Mouse (Mus musculus): Measurements from ENCODE around the gene Akap11. TPM values are rescaled to one million over a fixed set of nuclear protein-coding genes. Genes with fewer than 3 reads are reported as not detected.
"Not testable (repeated sequence)": the region's sequence is repeated elsewhere in the genome, so short reads cannot be mapped to it uniquely, and the experiment has no call there.

Gene Akap11
- polyA plus RNA-seq, 1 experiment from 2014 or later: 19.1 TPM

GRCm38 (mm10) chr14:78559042-78559441, 22.4 kb upstream of the Akap11 start:
- Histone ChIP-seq H3K36me3 (ENCODE audit: control insufficient read depth, insufficient read depth, low read length) (no peaks in the 10 kb centered on the region), H3K9ac (ENCODE audit: low read length) (no peak overlapping the region), H3K27me3 (ENCODE audit: control insufficient read depth, insufficient read depth, low read depth, low read length) (no peaks in the 10 kb centered on the region), H3K4me1 (replicated peaks; ENCODE audit: control insufficient read depth, insufficient read depth, low read length) (no peaks in the 10 kb centered on the region), H3K27ac (ENCODE audit: low read length) (no peak overlapping the region), H3K4me3 (ENCODE audit: low read length) (no peak overlapping the region), H3K4me2 (ENCODE audit: low read depth, low read length) (no peak overlapping the region), H3K9me3 (ENCODE audit: control insufficient read depth, low read length) (no peaks in the 10 kb centered on the region)
- no peak for ATAC-seq (ENCODE audit: low read depth)
- WGBS: 75% methylated on average over 8 of the region's 8 CpGs

GRCm38 (mm10) chr14:78554830-78555229, 18.2 kb upstream of the Akap11 start:
- ATAC-seq (ENCODE audit: low read depth); H3K9me3 ChIP-seq (ENCODE audit: control insufficient read depth, low read length); H3K36me3 ChIP-seq (ENCODE audit: control insufficient read depth, insufficient read depth, low read length); H3K27me3 ChIP-seq (ENCODE audit: control insufficient read depth, insufficient read depth, low read depth, low read length); H3K9ac ChIP-seq (ENCODE audit: low read length); H3K4me2 ChIP-seq (ENCODE audit: low read depth, low read length); H3K4me1 ChIP-seq (replicated peaks; ENCODE audit: control insufficient read depth, insufficient read depth, low read length); H3K4me3 ChIP-seq (ENCODE audit: low read length); H3K27ac ChIP-seq (ENCODE audit: low read length): not testable (repeated sequence)
- WGBS: 68% methylated on average over 3 of the region's 3 CpGs

DNA sequence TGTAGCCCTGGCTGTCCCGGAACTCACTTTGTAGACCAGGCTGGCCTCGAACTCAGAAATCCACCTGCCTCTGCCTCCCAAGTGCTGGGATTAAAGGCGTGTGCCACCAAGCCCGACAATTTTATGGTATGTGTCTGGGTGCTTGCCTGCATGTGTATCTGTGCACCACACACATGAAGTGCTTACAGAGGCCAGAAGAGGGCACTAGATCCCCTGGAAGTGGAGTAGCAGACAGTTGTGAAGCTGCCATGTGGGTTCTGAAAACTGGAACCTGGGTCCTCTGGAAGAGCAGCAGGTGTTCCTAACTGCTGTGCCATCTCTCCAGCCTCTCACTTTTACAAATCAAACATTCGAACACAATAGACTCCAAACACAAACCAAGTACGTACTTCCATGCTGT, 17.1 kb upstream of the Akap11 start:
- Histone ChIP-seq H3K4me3 (ENCODE audit: low read length) (no peak overlapping the region), H3K27me3 (ENCODE audit: control insufficient read depth, insufficient read depth, low read depth, low read length) (no peaks in the 10 kb centered on the region), H3K9me3 (ENCODE audit: control insufficient read depth, low read length) (no peaks in the 10 kb centered on the region), H3K4me2 (ENCODE audit: low read depth, low read length) (no peak overlapping the region), H3K4me1 (replicated peaks; ENCODE audit: control insufficient read depth, insufficient read depth, low read length) (peaks cover 8% of the 10 kb centered on the region), H3K27ac (ENCODE audit: low read length) (no peak overlapping the region), H3K36me3 (ENCODE audit: control insufficient read depth, insufficient read depth, low read length) (no peaks in the 10 kb centered on the region), H3K9ac (ENCODE audit: low read length) (no peak overlapping the region)
- WGBS: 84% methylated on average over 6 of the region's 6 CpGs
- ATAC-seq (ENCODE audit: low read depth): no peak

DNA sequence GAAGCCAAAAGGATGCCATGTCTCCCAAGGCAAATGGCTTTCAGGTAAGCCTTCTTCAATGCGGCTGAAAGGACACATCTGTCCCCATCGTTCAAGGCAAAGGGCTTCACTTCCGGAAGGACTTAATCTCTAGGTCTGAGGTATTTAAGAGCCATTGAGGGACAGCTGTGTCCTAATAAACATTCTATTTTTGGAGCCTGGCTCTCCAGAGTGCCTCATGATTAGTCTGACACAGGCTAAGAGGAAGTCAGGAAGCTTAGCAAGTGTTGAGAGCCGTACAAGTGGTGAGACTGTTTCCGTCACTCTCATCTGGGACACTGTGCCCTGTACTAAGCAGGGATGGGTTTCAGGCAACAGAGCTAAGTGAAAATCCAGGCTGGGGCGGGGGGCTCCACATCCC, 12.2 kb upstream of the Akap11 start:
- H3K27me3 ChIP-seq (ENCODE audit: control insufficient read depth, insufficient read depth, low read depth, low read length): no peaks in the 10 kb centered on the region
- H3K27ac ChIP-seq (ENCODE audit: low read length): peak overlapping the region; percentile 46
- no peak overlapping the region for H3K9ac ChIP-seq (ENCODE audit: low read length)
- peak overlapping the region; percentile 14; the same call in 1 of the 2 replicates for H3K4me2 ChIP-seq (ENCODE audit: low read depth, low read length)
- no peak overlapping the region for H3K4me3 ChIP-seq (ENCODE audit: low read length)
- peak; percentile 89 for ATAC-seq (ENCODE audit: low read depth)
- WGBS: 19% methylated on average over 6 of the region's 6 CpGs
- H3K4me1 ChIP-seq (replicated peaks; ENCODE audit: control insufficient read depth, insufficient read depth, low read length): peaks cover 11% of the 10 kb centered on the region
- H3K36me3 ChIP-seq (ENCODE audit: control insufficient read depth, insufficient read depth, low read length): no peaks in the 10 kb centered on the region
- no peaks in the 10 kb centered on the region for H3K9me3 ChIP-seq (ENCODE audit: control insufficient read depth, low read length)

GRCm38 (mm10) chr14:78541319-78541718, 4.7 kb upstream of the Akap11 start:
- ATAC-seq (ENCODE audit: low read depth): no peak
- Histone ChIP-seq H3K36me3 (ENCODE audit: control insufficient read depth, insufficient read depth, low read length) (no peaks in the 10 kb centered on the region), H3K4me2 (ENCODE audit: low read depth, low read length) (no peak overlapping the region), H3K4me3 (ENCODE audit: low read length) (no peak overlapping the region), H3K9me3 (ENCODE audit: control insufficient read depth, low read length) (no peaks in the 10 kb centered on the region), H3K27ac (ENCODE audit: low read length) (no peak overlapping the region), H3K9ac (ENCODE audit: low read length) (no peak overlapping the region), H3K27me3 (ENCODE audit: control insufficient read depth, insufficient read depth, low read depth, low read length) (no peaks in the 10 kb centered on the region), H3K4me1 (replicated peaks; ENCODE audit: control insufficient read depth, insufficient read depth, low read length) (peaks cover 5% of the 10 kb centered on the region)
- 53% methylated on average over 3 of the region's 3 CpGs for WGBS

DNA sequence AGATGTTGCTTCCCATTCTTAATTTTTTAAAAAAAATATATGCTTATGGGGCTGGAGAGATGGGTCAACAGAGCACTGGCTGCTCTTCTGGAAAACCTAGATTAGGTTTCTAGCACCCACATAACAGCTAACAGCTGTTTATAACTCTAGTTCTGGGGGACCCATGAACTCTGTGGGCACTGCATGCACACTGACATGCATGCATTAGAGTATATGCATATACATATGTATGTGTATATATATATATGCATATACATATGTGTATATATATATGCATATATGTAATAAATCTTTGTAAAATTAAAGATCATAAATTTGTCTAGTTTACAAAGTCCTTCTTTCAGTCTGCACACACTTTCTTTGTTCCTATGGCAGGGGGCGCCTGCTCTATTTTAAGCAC, 3.2 kb upstream of the Akap11 start:
- no peak for ATAC-seq (ENCODE audit: low read depth)
- H3K4me2 ChIP-seq (ENCODE audit: low read depth, low read length): no peak overlapping the region
- no peaks in the 10 kb centered on the region for H3K36me3 ChIP-seq (ENCODE audit: control insufficient read depth, insufficient read depth, low read length)
- H3K9ac ChIP-seq (ENCODE audit: low read length): no peak overlapping the region
- peaks cover 12% of the 10 kb centered on the region for H3K4me1 ChIP-seq (replicated peaks; ENCODE audit: control insufficient read depth, insufficient read depth, low read length)
- no peaks in the 10 kb centered on the region for H3K9me3 ChIP-seq (ENCODE audit: control insufficient read depth, low read length)
- H3K4me3 ChIP-seq (ENCODE audit: low read length): no peak overlapping the region
- H3K27me3 ChIP-seq (ENCODE audit: control insufficient read depth, insufficient read depth, low read depth, low read length): no peaks in the 10 kb centered on the region
- no peak overlapping the region for H3K27ac ChIP-seq (ENCODE audit: low read length)
- WGBS: 92% methylated on average over 1 of the region's 1 CpGs

DNA sequence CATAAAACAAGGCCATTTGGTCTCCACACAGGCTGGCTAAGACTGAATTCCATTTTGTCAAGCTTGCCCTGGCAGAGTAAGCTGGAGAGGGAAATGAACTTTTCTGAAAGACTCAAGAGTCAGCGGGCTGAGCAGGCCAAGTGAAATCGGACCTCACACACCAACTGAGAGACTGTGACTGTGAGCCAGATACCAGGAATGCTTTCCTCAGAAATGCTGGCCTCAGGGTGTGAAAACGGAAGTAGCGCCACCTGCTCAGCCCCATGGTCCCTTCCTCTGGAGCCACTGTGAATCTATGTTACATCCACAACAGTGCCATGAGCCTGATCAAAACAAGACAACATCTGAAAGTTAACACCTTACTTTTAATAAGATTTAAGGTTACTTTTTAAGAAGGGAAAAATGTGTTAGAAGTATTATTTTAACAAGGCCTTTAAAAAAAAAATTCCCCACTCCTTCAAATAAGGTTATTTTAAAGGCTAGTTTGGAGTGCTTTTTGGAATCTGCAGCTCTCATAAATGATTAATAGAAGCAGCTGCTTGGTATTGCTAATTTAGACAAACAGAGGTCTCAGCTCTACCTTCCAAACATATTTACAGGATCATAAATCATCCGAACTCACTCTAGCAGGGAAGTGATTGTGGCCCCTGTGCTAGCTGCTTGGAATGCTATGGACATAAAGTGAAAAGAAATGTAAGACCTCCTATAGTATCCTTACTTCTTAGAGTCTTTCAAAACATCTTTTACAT, 2.1 kb upstream of the Akap11 start:
- Histone ChIP-seq H3K9me3 (ENCODE audit: control insufficient read depth, low read length) (no peaks in the 10 kb centered on the region), H3K9ac (ENCODE audit: low read length) (no peak overlapping the region), H3K36me3 (ENCODE audit: control insufficient read depth, insufficient read depth, low read length) (no peaks in the 10 kb centered on the region), H3K4me1 (replicated peaks; ENCODE audit: control insufficient read depth, insufficient read depth, low read length) (peaks cover 16% of the 10 kb centered on the region), H3K4me2 (ENCODE audit: low read depth, low read length) (no peak overlapping the region), H3K4me3 (ENCODE audit: low read length) (no peak overlapping the region), H3K27me3 (ENCODE audit: control insufficient read depth, insufficient read depth, low read depth, low read length) (no peaks in the 10 kb centered on the region), H3K27ac (ENCODE audit: low read length) (no peak overlapping the region)
- no peak for ATAC-seq (ENCODE audit: low read depth)
- WGBS: 36% methylated on average over 5 of the region's 5 CpGs

DNA sequence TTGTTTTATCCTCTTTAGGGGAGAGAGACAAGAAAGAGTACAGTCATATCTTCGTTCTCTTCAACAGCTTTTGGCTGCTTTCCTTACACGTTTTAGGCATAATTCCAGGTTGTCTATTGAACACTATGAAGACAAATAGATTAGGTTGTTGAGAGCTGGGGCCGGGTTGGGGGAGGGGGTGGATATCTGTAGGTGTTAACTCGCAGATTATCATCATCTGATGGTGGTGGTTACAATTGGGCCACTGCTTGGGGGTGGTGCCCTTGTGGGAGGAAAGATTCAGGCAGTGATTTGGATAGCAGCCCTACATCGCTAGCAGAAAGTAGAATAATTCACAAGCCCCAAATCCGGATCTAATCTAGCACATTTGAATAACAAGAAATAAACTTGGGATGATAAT, 943 bp upstream of the Akap11 start:
- no peaks in the 10 kb centered on the region for H3K9me3 ChIP-seq (ENCODE audit: control insufficient read depth, low read length)
- H3K9ac ChIP-seq (ENCODE audit: low read length): no peak overlapping the region
- 36% methylated on average over 6 of the region's 6 CpGs for WGBS
- H3K4me3 ChIP-seq (ENCODE audit: low read length): no peak overlapping the region; the same call in 1 of the 2 replicates
- peaks cover 18% of the 10 kb centered on the region for H3K4me1 ChIP-seq (replicated peaks; ENCODE audit: control insufficient read depth, insufficient read depth, low read length)
- peak overlapping the region; percentile 89 for H3K4me2 ChIP-seq (ENCODE audit: low read depth, low read length)
- peak overlapping the region; percentile 85 for H3K27ac ChIP-seq (ENCODE audit: low read length)
- no peak for ATAC-seq (ENCODE audit: low read depth)
- H3K36me3 ChIP-seq (ENCODE audit: control insufficient read depth, insufficient read depth, low read length): no peaks in the 10 kb centered on the region
- H3K27me3 ChIP-seq (ENCODE audit: control insufficient read depth, insufficient read depth, low read depth, low read length): no peaks in the 10 kb centered on the region

- H3K4me1 ChIP-seq (replicated peaks; ENCODE audit: control insufficient read depth, insufficient read depth, low read length): peaks cover 25% of the 10 kb centered on the region
- H3K36me3 ChIP-seq (ENCODE audit: control insufficient read depth, insufficient read depth, low read length): no peaks in the 10 kb centered on the region
- H3K9ac ChIP-seq (ENCODE audit: low read length): peak overlapping the region; percentile 97
- H3K27ac ChIP-seq (ENCODE audit: low read length): peak overlapping the region; percentile 50
- ATAC-seq (ENCODE audit: low read depth): no peak
- peak overlapping the region; percentile 89 for H3K4me2 ChIP-seq (ENCODE audit: low read depth, low read length)
- H3K9me3 ChIP-seq (ENCODE audit: control insufficient read depth, low read length): no peaks in the 10 kb centered on the region
- H3K27me3 ChIP-seq (ENCODE audit: control insufficient read depth, insufficient read depth, low read depth, low read length): no peaks in the 10 kb centered on the region
- H3K4me3 ChIP-seq (ENCODE audit: low read length): peak overlapping the region; percentile 92
- 21% methylated on average over 2 of the region's 2 CpGs for WGBS
These were observed 1.2 kb downstream of the Akap11 start for GRCm38 (mm10) chr14:78535366-78535765.

Measured in lung, embryonic 16.5 days (tissue).